Mouse (Mus musculus) urinary bladder, postnatal 4 days (tissue): ENCODE measurements around the gene Mtfr2.
A peak's percentile ranks its signal among the peaks of the same experiment; 100 is the strongest.

Experiments used
- DNase-seq, 2 experiments: peaks; one replicate each; pipeline ENCODE4 v3.0.0; 2021 to 2022; ENCODE audit warnings: low spot score in 2 of 2

Gene Mtfr2

DNA sequence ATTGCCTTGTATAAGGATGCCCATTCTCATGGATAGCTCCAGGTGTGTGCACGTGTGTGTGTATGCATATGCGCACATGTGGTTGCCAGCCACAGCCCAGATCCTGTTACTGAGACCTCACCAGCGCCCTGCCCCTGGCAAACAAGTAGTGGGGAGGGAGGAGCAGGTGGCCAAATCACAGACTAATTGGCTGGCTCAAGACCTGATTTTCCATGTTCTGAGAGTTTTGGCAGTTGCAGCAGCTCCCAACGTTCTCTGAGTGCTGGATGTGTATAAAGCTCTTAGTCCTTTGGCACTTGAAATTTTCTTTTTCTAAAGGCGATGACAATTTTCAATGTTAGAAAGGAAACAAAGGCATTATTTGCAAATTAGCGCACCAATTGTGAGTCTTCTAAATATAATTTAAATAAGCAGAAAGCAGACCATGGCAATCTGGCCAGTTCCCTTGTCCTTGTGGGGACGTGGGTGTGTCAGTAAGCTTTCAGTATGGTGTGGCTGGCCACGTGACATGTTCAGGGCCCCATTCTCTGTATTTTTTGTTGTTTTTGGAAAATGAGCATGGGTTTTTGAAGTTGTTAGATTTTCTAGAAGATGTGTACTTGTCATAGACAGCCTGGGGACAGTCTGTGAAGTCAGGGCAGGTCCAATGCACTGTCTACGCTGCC is 31.6 kb downstream of the Mtfr2 start:
- no peak for DNase-seq

DNA sequence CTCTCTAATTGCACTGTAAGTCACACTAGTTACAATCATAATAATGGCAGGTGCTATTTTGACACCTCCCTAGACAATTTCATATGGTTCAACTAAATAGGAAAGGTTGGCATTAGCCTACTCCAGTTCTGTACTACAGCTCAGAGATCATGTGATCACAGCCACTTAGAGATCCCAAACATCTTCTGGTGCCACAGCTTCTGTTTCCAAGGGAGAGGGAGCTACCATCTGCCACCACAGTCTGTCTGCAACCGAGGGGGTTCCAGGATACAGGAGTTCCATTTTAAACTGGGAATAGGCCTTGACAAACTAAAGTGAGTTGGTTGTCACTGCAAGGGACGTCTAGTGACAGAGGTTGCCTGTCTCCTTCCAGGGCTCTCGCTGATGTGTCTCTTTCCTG is 33.2 kb downstream of the Mtfr2 start:
- no peak for DNase-seq

DNA sequence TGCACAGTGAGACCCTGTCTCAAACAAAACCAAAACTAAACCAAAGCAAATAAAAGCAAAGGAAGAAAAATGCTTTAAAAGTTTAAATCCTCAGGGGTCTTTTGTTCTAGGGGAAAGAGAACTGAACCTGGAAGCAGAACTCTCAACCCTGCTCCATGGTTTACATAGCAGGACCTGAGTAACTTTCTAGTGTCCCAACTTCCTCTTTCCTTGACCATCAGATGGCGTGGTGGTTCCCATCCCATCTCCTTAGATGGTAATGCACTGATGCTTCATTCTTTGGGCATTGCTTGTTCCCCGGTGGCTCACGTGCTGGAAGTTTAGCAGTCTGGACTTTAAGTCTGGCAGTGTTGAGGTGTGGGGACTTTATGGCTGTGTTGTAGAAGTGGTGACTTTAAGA is 33.8 kb downstream of the Mtfr2 start:
- DNase-seq = no peak

DNA sequence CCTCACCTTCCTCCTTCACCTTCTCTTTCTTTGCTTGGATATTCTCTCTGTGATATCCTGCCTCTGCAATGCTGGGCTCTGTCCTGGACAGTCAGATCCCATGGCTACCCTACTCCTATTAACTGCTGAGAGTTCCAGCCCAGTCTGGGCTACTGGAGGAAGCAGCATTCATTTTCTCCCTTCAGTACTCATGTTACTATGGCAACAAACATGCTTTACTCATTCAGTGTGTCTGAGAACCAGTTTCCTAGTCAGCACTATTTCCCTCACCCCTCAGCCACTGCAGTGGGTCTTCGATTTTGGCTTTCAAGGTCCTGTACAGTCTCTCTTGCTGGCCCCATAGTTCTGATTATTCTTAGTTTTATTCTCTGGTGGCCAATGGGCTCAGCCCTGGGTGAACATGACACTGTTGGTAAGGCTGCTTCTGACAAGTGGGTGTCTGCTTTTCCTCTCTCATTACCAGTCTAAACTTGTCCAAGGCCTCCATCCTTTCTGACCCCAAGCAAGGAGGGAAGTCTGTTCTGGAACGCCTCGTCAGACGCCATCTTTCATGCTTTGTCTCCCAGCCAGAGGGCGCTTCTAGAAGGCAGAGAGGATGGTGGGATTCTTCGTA is 35.3 kb downstream of the Mtfr2 start:
- DNase-seq = no peak

DNA sequence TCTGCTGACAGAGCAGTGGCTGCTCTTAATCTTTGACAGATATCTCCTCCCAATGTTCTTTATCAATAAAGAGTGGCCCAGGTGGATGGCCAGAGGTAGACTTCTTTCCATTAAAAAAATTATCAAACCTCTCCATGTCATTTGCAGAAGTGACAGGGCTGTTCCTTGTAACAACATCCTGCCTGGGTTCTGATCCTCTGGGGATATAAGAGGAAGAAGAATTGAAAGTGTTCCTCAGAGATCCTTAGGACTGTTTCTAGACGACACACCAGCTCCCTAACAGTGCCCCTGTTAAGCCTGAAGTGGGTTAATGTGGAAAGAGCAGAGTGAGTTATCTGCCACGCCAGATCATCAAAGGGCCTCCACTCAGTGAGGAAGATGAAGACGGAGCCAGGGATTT is 43.0 kb downstream of the Mtfr2 start:
- DNase-seq = no peak

DNA sequence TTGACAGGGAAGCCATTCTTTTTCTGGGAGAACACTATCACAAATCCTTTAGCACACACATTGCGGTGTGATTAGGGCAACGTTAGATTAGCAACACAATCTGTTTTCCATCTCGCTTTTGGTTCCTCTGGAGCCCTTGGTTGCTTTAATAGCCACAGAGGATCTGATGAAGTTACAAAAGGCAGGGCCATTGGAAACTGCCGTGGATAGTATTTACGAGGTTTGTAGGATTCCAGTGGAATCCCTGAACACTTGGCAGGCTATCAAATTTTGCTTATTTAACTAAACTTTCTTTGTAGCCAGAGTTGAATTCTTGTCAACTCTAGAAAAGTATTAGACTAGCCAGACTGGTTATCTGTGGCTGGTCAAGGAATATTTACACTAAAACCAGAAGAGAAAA is 47.2 kb downstream of the Mtfr2 start:
- DNase-seq = no peak

DNA sequence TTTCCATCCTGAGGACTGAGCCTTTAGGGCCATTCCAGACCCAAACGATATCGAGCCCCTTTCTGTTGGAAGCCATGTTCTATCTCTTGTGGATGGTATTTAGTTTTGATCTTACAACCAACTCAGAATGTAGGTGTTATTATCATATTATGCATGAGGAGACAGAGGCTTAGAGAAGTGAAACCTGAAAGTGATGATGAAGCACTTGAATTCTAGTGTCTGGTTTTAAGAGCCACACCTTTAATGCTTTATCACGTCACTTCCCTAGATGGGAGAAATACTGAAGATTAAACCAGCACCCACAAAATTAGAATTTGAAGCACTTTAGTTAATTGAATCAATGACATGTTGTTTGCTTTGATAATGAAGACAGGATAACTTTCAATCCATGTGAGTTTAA is 48.2 kb downstream of the Mtfr2 start:
- no peak for DNase-seq

DNA sequence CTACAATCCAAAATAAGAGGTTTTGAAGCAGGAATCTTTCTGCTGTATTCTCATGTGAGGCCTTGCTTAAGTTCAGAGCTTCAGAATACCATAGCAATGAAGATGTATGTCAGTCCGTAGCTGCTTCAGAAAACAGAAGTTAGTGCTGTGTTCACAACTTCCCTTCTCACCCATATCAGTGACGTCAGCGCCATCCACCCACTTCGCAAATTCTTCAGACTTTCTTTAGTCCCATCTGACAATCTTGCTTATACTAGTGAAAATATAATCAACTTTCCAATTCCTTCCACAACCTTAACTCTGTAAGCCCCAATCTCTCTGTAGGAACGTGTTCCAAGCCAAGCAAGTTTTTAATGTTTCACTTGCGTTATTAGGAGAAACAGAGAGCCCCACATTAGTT is 50.7 kb downstream of the Mtfr2 start:
- no peak for DNase-seq

DNA sequence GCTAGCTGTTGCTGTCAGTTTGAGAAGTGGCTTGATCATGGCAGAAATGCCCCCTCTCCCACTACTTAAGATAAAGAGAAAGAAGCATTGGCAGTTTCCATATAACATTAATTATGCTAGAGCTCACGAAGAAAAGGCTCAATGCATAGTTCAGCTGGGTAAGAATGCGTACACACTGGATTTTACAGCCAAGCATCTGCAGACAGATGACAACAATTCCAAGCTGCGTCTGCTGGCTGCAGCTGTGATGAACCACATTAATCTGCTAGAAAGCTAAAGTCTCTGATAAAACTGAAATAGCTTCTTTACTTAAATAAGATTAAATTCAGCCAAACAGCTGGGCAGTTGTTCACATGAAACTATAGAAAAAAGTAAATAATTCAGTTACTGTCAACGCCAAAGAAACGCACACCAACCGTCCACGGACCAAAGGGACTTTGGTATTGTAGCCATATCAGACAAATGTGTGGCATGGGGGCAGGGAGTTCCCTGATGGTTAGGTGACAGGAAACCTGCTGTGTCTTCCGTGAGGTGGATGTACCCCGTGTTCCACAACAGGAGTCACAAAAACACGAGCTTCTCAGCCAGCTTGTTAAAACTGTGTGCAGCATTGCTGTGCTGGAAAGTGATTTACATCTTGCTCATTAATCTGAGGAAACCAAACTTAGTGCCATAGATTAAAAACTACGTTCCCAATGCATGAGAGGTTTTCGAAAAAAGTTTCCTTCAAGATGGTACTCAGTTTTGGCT is 51.2 kb downstream of the Mtfr2 start:
- DNase-seq = no peak

DNA sequence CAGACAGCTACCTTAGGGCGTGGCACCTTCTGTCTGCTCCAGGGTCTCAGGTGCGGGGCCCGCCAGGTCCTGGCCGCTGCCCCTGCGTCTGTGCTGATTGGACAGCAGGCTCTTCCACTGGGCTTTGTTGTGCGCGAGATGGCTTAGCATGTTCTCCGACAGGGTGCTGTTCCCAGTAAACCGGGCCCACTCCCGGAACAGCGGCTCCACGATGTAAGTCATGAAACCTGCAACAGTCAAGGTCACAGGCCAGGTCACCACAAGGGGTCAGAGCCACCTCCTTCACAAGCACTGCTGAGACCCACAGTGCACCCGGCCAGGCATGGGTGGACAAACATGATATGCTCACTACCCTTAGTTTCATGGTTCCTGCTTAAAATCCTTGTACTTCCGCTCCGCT is 52.8 kb downstream of the Mtfr2 start:
- DNase-seq = no peak

DNA sequence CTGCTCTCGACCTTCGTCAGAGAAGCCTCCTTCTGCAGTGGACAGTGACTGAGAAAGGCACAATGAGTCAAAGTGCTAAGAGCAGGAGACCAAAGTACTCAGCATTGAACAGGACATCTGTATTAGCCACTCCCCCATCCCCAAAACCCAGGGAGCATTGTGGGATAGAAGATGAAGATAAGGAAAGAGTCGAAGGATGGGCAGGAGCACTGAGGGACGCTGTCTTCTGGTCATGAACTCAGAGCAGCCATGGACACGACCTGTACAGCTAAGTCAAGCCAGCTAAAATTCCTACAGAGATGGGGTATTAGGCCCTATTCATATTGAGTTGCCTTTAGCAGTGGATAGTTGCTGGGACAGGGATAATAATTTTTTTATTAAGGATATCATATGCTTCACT is 55.4 kb downstream of the Mtfr2 start:
- no peak for DNase-seq

DNA sequence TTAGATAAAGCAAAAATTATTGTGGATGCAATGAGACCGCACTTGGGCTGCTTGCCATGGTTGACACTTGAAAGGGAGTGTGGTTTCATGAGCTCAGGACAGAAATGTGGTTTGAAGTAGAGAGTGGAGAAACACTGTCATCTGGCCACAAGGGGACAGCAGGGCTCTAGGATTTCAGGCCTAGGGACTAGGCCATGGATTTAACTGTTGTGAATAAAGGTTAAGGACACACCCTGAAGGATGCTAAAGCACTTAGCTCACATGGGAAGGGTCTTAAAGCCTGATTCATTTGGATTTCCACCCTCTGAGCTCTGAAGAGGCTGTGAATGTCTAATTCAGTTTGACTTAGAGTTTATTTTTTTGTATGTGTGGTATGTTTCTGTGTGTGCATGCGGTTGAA is 57.9 kb downstream of the Mtfr2 start:
- DNase-seq = peak in 1 of 2 experiments; percentile 29

DNA sequence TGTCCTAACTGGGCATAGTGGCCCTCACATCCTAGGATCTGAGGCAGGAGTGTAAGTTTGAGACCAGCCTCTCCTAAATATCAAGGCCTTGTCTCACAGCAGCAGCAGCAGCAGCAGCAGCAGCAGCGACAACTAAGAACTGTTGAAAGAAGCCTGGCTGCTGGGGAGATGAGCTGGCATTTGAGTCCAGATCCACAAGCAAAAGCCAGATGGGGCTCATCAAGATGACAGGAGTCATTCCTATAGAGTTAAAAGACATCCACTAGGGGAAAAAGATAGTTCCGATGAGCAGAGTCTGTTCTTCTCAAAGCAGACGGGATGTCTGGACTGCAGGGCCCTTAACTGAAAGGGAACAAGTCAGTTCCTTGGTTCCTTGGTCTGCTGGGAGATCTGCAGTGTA is 60.8 kb downstream of the Mtfr2 start:
- DNase-seq = no peak

DNA sequence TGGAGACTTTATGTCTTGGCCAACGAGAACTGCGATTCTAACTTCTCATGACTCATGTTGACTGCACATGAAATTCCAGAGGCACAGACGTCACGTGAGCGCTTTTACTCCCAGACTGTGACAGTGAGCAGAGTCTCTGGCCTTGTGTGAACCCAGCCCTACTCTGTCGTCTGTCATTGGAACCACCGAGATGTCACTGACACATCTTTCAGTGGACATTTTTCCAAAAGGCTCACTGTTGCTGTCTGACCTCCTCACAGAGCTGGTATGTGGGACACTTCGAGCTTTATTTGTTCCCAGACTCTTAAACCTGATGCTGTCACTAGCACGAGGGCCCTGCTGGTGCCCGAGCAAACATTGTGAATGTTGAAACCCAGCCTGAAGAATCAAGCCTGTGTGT is 61.6 kb downstream of the Mtfr2 start:
- no peak for DNase-seq
